Comparison of ENCODE assay signal across 8 mouse cellular contexts in genomic region chr10:79696129-79696651, GRCm38 (mm10). TPM values are rescaled to one million over a fixed set of nuclear protein-coding genes. Genes with fewer than 3 reads are reported as not detected.
A peak's percentile ranks its signal among the peaks of the same experiment; 100 is the strongest.
DNase-seq lines count a peak whose midpoint lies in the region; ATAC-seq lines count a peak whose summit lies in the region.

No protein-coding gene starts in this region.

- H3K4me3 ChIP-seq in forebrain, embryonic 10.5 days: no peak overlapping the region
- H3K4me3 ChIP-seq in forebrain, embryonic 16.5 days (replicated peaks; ENCODE audit: low read length): no peak overlapping the region
- H3K4me3 ChIP-seq in heart, embryonic 14.5 days (ENCODE audit: control insufficient read depth in 1 of 2, insufficient read depth in 1 of 2, low read depth in 1 of 2, low read length in 2 of 2): no peak overlapping the region
- H3K4me3 ChIP-seq in liver, embryonic 15.5 days (replicated peaks): no peak overlapping the region

- no peaks in the 10 kb centered on the region for H3K27me3 ChIP-seq in forebrain, embryonic 10.5 days (ENCODE audit: poor library complexity, severe bottlenecking)
- H3K27me3 ChIP-seq in forebrain, embryonic 16.5 days (replicated peaks; ENCODE audit: control insufficient read depth, insufficient read depth, low read length): no peaks in the 10 kb centered on the region
- H3K27me3 ChIP-seq in heart, embryonic 14.5 days (ENCODE audit: control insufficient read depth, insufficient read depth, low read length): no peaks in the 10 kb centered on the region
- H3K27me3 ChIP-seq in liver, embryonic 15.5 days: no peaks in the 10 kb centered on the region

- H3K4me1 ChIP-seq in forebrain, embryonic 10.5 days: peaks cover 22% of the 10 kb centered on the region
- peaks cover 3% of the 10 kb centered on the region; the same call in 1 of the 2 replicates for H3K4me1 ChIP-seq in forebrain, embryonic 16.5 days (replicated peaks; ENCODE audit: control insufficient read depth, insufficient read depth, low read length)
- H3K4me1 ChIP-seq in heart, embryonic 14.5 days (ENCODE audit: control insufficient read depth in 2 of 2, insufficient read depth in 2 of 2, low read length in 2 of 2): peaks cover 21 to 33% of the 10 kb centered on the region in 2 experiments
- H3K4me1 ChIP-seq in liver, embryonic 15.5 days (replicated peaks): peaks cover 17% of the 10 kb centered on the region

- no peak for DNase-seq in forebrain, embryonic 10.5 days (ENCODE audit: extremely low spot score, low spot score)
- DNase-seq in 3T3-L1 (ENCODE audit: low read depth, low spot score): peak; percentile 71
- DNase-seq in layer of hippocampus, adult 9-10 months (ENCODE audit: low spot score): no peak
- no peak for DNase-seq in thymus, adult 18-20 months

- H3K9me3 ChIP-seq in forebrain, embryonic 10.5 days: peaks cover 7% of the 10 kb centered on the region
- H3K9me3 ChIP-seq in forebrain, embryonic 16.5 days (ENCODE audit: control insufficient read depth, low read length): no peaks in the 10 kb centered on the region
- H3K9me3 ChIP-seq in heart, embryonic 14.5 days (ENCODE audit: control insufficient read depth, low read length): 0 out of 2 replicates have a peak, but pooled peaks cover 5% of the 10 kb centered on the region
- no peaks in the 10 kb centered on the region for H3K9me3 ChIP-seq in liver, embryonic 15.5 days (replicated peaks)

- peaks cover 5% of the 10 kb centered on the region; the same call in 1 of the 2 replicates for H3K36me3 ChIP-seq in forebrain, embryonic 10.5 days (replicated peaks)
- H3K36me3 ChIP-seq in forebrain, embryonic 16.5 days (ENCODE audit: control insufficient read depth, insufficient read depth): no peaks in the 10 kb centered on the region
- H3K36me3 ChIP-seq in heart, embryonic 14.5 days (ENCODE audit: control insufficient read depth, insufficient read depth, low read length): no peaks in the 10 kb centered on the region
- H3K36me3 ChIP-seq in liver, embryonic 15.5 days (replicated peaks): no peaks in the 10 kb centered on the region

- WGBS in forebrain, embryonic 10.5 days: 62% methylated on average over 9 of the region's 9 CpGs
- WGBS in forebrain, embryonic 16.5 days: 67% methylated on average over 9 of the region's 9 CpGs
- 30% methylated on average over 9 of the region's 9 CpGs for WGBS in heart, embryonic 14.5 days
- 57% methylated on average over 9 of the region's 9 CpGs for WGBS in liver, embryonic 15.5 days (ENCODE audit: insufficient replicate concordance)

- H3K9ac ChIP-seq in forebrain, embryonic 16.5 days (replicated peaks; ENCODE audit: low read depth, low read length): no peak overlapping the region
- H3K9ac ChIP-seq in heart, embryonic 14.5 days (ENCODE audit: low read length): peak overlapping the region; percentile 5; the same call in 1 of the 2 replicates
- no peak overlapping the region for H3K9ac ChIP-seq in liver, embryonic 15.5 days

- no peak overlapping the region for H3K4me2 ChIP-seq in forebrain, embryonic 16.5 days (ENCODE audit: low read length)
- peak overlapping the region; percentile 3; the same call in 1 of the 2 replicates for H3K4me2 ChIP-seq in heart, embryonic 14.5 days (ENCODE audit: low read length)
- no peak overlapping the region for H3K4me2 ChIP-seq in liver, embryonic 15.5 days

- H3K27ac ChIP-seq in forebrain, embryonic 10.5 days: peak overlapping the region; percentile 40; the same call in 1 of the 2 replicates
- H3K27ac ChIP-seq in forebrain, embryonic 16.5 days (ENCODE audit: low read length): no peak overlapping the region
- H3K27ac ChIP-seq in heart, embryonic 14.5 days (replicated peaks in 1 of 2; ENCODE audit: control insufficient read depth in 1 of 2, insufficient read depth in 1 of 2, low read depth in 2 of 2, low read length in 2 of 2): peak overlapping the region; percentile 81 to 83
- H3K27ac ChIP-seq in liver, embryonic 15.5 days (replicated peaks): 0 out of 2 replicates have a peak overlapping the region, but pooled peaks have one; percentile 3

- ATAC-seq in forebrain, embryonic 16.5 days: no peak
- ATAC-seq in heart, embryonic 14.5 days (ENCODE audit: insufficient number of reproducible peaks, insufficient read depth, low FRiP score, low read depth): peak; percentile 15; the same call in 1 of the 2 replicates
- no peak for ATAC-seq in liver, embryonic 15.5 days (ENCODE audit: insufficient read depth)
- ATAC-seq in erythroid progenitor cell, adult 5-6 weeks (replicated peaks; ENCODE audit: low FRiP score, poor library complexity, severe bottlenecking): no peak

RNA-seq across cellular contexts. Expression of gene Gzmm, which starts 7.4 kb away (rescaled TPM):
- polyA plus RNA-seq in forebrain, embryonic 10.5 days (2016; fragmentation: Nextera tagmentation; extraction: Ambion mirVana): 0.84 and 1.0 TPM in 2 replicates
- 1.7 and 1.8 TPM in 2 replicates for polyA plus RNA-seq in forebrain, embryonic 16.5 days (2015; fragmentation: Nextera tagmentation; extraction: Ambion mirVana)
- 0.77 and 0.94 TPM in 2 replicates for polyA plus RNA-seq in heart, embryonic 14.5 days (2014; fragmentation: Nextera tagmentation; extraction: Ambion mirVana)
- polyA plus RNA-seq in liver, embryonic 15.5 days (2015; fragmentation: Nextera tagmentation; extraction: Ambion mirVana): 0.15 and 0.37 TPM in 2 replicates
- total RNA-seq in erythroid progenitor cell, adult 5-6 weeks (2015; ENCODE audit: low replicate concordance): not detected in 2 replicates
- not detected in 2 replicates for total RNA-seq in erythroid progenitor cell, adult 5-6 weeks (2017; ENCODE audit: low replicate concordance)

RNA-seq across cellular contexts. Expression of gene Bsg, which starts 8.1 kb away (rescaled TPM):
- polyA plus RNA-seq in forebrain, embryonic 10.5 days (2016; fragmentation: Nextera tagmentation; extraction: Ambion mirVana): 598 and 623 TPM in 2 replicates
- 726 and 729 TPM in 2 replicates for polyA plus RNA-seq in forebrain, embryonic 16.5 days (2015; fragmentation: Nextera tagmentation; extraction: Ambion mirVana)
- 989 and 1,200 TPM in 2 replicates for polyA plus RNA-seq in heart, embryonic 14.5 days (2014; fragmentation: Nextera tagmentation; extraction: Ambion mirVana)
- 980 and 1,043 TPM in 2 replicates for polyA plus RNA-seq in liver, embryonic 15.5 days (2015; fragmentation: Nextera tagmentation; extraction: Ambion mirVana)
- total RNA-seq in erythroid progenitor cell, adult 5-6 weeks (2015; ENCODE audit: low replicate concordance): 1,896 and 2,324 TPM in 2 replicates
- 1,328 and 1,345 TPM in 2 replicates for total RNA-seq in erythroid progenitor cell, adult 5-6 weeks (2017; ENCODE audit: low replicate concordance)

RNA-seq across cellular contexts. Expression of gene Cdc34, which starts 14.2 kb away (rescaled TPM):
- polyA plus RNA-seq in forebrain, embryonic 10.5 days (2016; fragmentation: Nextera tagmentation; extraction: Ambion mirVana): 253 and 264 TPM in 2 replicates
- polyA plus RNA-seq in forebrain, embryonic 16.5 days (2015; fragmentation: Nextera tagmentation; extraction: Ambion mirVana): 61.1 and 71.1 TPM in 2 replicates
- 106 and 109 TPM in 2 replicates for polyA plus RNA-seq in heart, embryonic 14.5 days (2014; fragmentation: Nextera tagmentation; extraction: Ambion mirVana)
- polyA plus RNA-seq in liver, embryonic 15.5 days (2015; fragmentation: Nextera tagmentation; extraction: Ambion mirVana): 105 and 107 TPM in 2 replicates
- total RNA-seq in erythroid progenitor cell, adult 5-6 weeks (2015; ENCODE audit: low replicate concordance): 42.2 and 66.7 TPM in 2 replicates
- 82.7 and 87.2 TPM in 2 replicates for total RNA-seq in erythroid progenitor cell, adult 5-6 weeks (2017; ENCODE audit: low replicate concordance)

RNA-seq across cellular contexts. Expression of gene Hcn2, which starts 20.2 kb away (rescaled TPM):
- polyA plus RNA-seq in forebrain, embryonic 10.5 days (2016; fragmentation: Nextera tagmentation; extraction: Ambion mirVana): 0.06 TPM in 1 of 2 replicates, not detected in the other
- polyA plus RNA-seq in forebrain, embryonic 16.5 days (2015; fragmentation: Nextera tagmentation; extraction: Ambion mirVana): 0.39 and 0.52 TPM in 2 replicates
- polyA plus RNA-seq in heart, embryonic 14.5 days (2014; fragmentation: Nextera tagmentation; extraction: Ambion mirVana): 0.05 and 0.19 TPM in 2 replicates
- 0.02 TPM in 1 of 2 replicates, not detected in the other for polyA plus RNA-seq in liver, embryonic 15.5 days (2015; fragmentation: Nextera tagmentation; extraction: Ambion mirVana)
- not detected in 2 replicates for total RNA-seq in erythroid progenitor cell, adult 5-6 weeks (2015; ENCODE audit: low replicate concordance)
- total RNA-seq in erythroid progenitor cell, adult 5-6 weeks (2017; ENCODE audit: low replicate concordance): not detected in 2 replicates

RNA-seq across cellular contexts. Expression of gene Tpgs1, which starts 27.0 kb away (rescaled TPM):
- 59.7 and 63.8 TPM in 2 replicates for polyA plus RNA-seq in forebrain, embryonic 10.5 days (2016; fragmentation: Nextera tagmentation; extraction: Ambion mirVana)
- 75.9 and 76.6 TPM in 2 replicates for polyA plus RNA-seq in forebrain, embryonic 16.5 days (2015; fragmentation: Nextera tagmentation; extraction: Ambion mirVana)
- 44.5 and 48.2 TPM in 2 replicates for polyA plus RNA-seq in heart, embryonic 14.5 days (2014; fragmentation: Nextera tagmentation; extraction: Ambion mirVana)
- polyA plus RNA-seq in liver, embryonic 15.5 days (2015; fragmentation: Nextera tagmentation; extraction: Ambion mirVana): 21.4 and 23.1 TPM in 2 replicates
- total RNA-seq in erythroid progenitor cell, adult 5-6 weeks (2015; ENCODE audit: low replicate concordance): 12.2 and 15.9 TPM in 2 replicates
- total RNA-seq in erythroid progenitor cell, adult 5-6 weeks (2017; ENCODE audit: low replicate concordance): 1.9 and 8.3 TPM in 2 replicates
